Mouse (Mus musculus): ENCODE results near the gene Sdk2. TPM values are rescaled to one million over a fixed set of nuclear protein-coding genes. Genes with fewer than 3 reads are reported as not detected.

Gene Sdk2
- 10 to 100 TPM; 32.2 to 34.5 TPM for total RNA-seq (2021)

DNA sequence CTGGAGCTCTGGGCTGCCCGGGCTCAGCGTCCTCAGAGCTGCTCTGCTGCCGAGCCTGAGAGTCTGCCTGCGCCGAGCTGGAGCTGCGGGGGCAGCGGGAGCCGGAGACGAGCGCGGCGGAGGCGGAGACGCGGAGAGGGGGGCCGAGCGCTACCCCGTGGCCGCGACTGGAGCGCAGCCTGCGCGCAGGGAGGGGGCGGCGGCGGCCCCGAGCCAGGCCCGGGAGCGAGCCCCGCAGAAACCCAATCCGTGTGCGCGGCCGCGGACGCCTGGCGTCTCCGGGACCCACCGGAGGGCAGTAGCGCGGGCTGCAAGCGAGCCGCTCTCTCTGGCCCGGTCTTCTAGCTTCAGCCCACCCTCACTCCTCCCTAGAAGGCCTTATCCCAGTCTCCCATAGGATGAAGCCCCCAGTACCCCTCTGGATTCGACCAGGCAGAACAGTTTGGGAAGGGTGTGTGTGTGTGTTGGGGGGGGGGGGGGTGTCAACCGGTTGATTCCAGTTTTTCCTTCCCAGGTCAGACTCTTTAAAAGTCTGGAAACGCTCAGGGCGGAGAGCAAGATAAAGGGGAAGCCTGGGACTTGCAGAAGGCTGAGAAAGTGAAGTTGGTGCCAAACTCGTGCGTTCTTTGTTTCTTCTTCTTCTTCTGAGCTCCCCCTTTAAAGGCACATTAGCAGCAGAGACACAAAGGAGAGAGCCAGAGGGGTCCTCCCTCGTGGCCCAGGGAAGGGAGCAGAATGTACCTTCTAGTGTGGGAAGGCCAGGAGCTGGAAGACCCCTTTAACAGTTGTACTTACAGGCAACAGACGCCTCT, at the start of gene Sdk2:
Gene Sdk2 (minus strand): TSS at position 96 of the 812 bp plus-strand sequence.
- intact Hi-C loops (cut with DNase I): loop anchor here (2.0 to 10.0 kb wide), 4 partner anchors 202 to 565 kb away; no protein-coding TSS in a partner anchor
- peak; percentile 69 to 86 for DNase-seq (ENCODE audit: extremely low spot score in 1 of 2, low spot score in 2 of 2)

DNA sequence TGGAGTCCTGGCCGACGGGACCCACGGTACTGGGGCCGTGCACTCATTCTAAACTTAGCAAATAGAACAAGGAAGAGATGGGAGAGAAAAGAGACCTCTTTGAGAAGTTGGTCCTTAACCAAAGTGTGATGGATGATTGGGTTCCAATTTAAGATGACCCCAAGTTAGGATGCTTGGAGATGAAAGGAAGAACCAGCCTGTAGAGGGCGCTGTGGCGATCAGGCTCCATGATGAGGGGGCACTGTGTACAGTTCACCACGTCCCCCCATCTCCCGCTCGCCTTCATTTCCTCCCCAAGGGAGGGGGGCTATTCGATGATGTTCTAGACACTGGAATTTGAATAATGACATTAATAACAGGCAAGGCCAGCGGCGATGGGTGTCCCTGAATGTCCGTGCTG, 48.2 kb upstream of the Sdk2 start:
- intact Hi-C loops (cut with DNase I): no loop called here
- DNase-seq (ENCODE audit: extremely low spot score in 1 of 2, low spot score in 2 of 2): no peak

DNA sequence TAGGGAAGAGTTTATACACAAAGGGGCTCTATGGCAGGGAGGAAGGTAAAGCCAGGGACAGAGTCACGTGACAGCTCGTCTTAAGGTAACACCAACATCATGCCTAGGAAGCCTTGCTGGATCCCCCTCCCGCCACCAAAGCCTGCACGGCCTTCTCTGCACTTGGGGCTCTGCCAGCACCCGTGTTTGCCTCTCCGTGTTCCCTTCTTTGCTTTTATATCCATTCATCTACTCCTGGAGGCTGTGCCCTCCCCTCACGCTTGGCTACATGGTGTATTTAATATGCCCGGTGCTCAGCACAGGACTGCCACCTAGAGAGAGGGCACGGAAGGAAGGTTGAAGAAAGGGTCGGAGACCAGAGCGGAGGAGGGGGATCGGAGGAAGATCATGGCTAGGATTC, 47.8 kb upstream of the Sdk2 start:
- DNase-seq (ENCODE audit: extremely low spot score in 1 of 2, low spot score in 2 of 2): no peak
- intact Hi-C loops (cut with DNase I): no loop called here

DNA sequence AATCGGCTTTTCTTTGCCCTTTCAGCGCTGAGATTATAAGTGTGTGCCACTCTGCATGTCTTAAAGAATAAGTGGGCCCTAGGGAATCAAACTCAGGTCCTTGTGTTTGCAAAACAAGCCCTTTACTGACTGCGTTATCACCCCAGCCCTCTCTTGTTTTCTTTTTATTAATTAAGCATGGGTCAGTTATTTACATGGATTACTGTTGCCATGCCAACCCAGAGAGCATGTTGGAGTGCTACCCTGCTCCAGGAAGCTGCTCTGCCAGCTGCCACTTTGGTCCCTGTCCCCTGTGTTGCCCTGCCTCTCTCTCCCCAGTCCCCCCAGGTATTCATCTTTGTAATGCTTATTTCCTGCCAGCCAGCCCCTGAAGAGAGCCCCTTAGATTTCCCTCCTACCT, 44.0 kb upstream of the Sdk2 start:
- DNase-seq (ENCODE audit: extremely low spot score in 1 of 2, low spot score in 2 of 2): no peak
- intact Hi-C loops (cut with DNase I): no loop called here

DNA sequence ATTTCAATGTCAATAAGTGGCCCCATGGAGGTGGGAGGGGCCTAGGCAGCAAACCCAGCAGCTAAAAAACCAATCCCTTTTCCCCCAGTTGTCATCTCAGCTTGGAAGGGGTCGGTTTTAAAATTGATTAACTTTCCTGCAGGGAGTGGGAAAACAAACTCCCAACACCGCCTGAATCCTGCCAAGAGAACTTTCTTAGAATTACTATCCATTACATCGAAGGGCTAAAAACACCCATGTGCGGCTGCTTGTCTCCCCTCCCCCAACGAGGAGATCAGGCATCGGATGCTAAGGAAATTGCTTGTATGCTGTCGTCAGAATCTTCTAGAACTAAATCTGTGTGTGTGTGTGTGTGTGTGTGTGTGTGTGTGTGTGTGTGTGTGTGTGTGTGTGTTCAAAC, 26.8 kb upstream of the Sdk2 start:
- intact Hi-C loops (cut with DNase I): no loop called here

DNA sequence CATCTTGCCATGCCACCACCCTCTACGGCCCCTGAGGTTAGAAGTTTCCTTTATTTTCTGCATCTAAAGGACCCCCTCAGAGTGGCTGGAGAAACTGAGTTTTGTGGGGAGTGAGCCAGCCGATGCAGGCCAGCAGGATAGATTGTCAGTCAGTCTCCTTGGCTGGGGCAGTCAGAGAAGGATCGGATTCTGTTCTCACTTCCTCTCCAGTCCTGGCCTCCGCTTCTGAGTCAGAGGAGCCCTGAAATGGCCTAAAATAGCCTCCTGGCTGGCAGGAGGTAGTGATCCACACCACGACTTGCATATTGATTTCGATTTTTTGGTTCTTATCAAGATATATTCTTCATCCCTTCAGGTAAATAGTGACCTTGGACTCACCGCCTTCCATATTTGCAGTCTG, 26.3 kb upstream of the Sdk2 start:
- no peak for DNase-seq (ENCODE audit: extremely low spot score in 1 of 2, low spot score in 2 of 2)
- intact Hi-C loops (cut with DNase I): no loop called here

More for the DNA sequence above, 26.8 kb upstream of the Sdk2 start:
- DNase-seq (ENCODE audit: extremely low spot score in 1 of 2, low spot score in 2 of 2): no peak

DNA sequence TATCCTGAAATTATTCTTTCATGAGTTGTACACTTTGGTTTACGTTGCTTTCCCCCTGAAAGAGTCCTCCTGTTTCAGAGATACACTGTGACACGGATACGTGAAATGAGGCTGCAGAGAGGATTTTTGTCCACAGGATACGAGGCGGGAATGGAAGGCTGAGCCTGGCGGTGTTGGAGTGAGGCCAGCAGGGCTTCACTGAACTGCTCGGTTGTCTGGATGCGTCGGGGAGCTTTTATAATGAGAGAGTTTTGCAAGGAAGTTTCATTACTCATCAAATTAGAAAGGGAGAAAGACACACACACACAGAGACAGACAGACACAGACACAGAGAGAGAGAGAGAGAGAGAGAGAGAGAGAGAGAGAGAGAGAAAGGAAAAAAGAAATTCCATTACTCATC, 13.8 kb upstream of the Sdk2 start:
- intact Hi-C loops (cut with DNase I): no loop called here
- DNase-seq (ENCODE audit: extremely low spot score in 1 of 2, low spot score in 2 of 2): peak in 1 of 2 experiments; percentile 57

DNA sequence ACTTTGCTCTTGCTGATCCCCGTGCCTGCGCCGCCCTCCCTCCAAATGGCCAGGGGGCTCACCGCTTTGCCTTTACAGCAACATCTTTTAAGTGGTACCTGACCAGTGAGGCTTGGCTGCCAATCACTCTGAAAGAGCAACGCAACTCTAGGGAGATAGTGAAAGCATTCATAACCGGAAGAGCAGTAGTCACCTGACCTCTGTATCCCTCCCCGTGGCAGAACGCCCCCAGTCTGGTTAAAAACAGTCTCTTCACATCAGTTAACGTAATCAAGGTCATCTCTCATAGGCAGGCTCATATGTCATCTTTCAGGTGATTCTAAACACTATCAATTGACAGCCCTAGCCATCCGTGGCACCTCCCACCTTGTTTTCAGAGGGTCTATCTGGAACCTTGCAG, 5.8 kb upstream of the Sdk2 start:
- intact Hi-C loops (cut with DNase I): no loop called here
- DNase-seq (ENCODE audit: extremely low spot score in 1 of 2, low spot score in 2 of 2): no peak

DNA sequence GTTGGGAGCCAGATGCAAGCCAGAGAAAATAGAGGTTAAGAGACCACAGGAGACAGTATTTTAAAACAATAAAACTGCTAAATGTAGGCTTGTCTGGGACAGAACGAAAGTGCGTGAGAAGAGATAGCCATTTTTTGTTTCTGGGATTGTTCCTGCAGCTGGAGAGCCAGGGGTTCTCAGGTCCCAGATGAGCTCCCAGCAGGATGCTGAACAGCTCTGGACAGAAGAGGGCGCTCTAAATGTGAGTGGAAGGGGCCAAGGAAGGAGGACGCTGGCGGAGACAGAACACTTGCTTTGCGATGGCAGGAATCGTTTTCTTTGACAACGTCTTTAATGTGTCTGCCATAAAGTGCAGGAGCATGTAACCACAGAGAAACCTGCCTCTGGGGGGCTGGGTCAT, 5.2 kb upstream of the Sdk2 start:
- intact Hi-C loops (cut with DNase I): no loop called here
- peak in 1 of 2 experiments; percentile 58 for DNase-seq (ENCODE audit: extremely low spot score in 1 of 2, low spot score in 2 of 2)

DNA sequence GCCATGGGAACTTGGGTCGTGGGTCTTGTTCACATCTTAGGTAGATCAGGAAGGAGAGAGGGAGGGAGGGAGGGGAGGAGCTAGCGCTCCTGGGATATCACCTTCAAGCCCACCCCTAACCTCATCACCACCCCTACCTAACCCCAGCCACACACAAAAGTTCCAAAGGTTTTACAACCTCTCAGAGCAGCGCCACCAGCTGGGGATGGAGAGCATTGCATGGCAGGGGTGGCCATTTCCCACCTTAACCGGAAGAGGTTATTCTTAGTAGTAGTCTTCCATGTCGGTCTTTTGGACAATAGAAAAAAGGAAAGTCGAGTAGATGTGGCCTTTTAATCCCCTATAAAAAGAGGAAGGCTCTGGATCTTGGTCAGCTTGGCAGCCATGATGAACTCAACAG, 4.0 kb upstream of the Sdk2 start:
- no peak for DNase-seq (ENCODE audit: extremely low spot score in 1 of 2, low spot score in 2 of 2)
- intact Hi-C loops (cut with DNase I): no loop called here

DNA sequence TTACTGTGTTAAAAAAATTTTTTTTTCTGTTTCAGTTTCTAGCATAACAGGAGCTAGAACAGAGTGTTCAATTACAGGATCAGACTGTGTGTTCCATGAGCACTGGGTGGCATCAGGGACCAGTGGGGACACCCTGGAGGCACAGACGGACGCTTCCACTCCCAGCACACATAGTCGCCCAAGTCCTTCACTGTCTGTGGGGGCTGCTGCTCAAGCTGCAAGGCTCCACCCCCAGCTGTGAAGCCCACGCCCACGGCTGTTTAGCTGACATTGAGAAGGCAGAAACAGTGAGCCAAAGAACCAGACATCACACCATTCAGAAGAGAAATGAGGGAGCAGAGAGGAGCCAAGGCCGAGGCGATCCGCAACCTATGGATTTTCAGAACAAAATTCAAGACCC, 3.3 kb upstream of the Sdk2 start:
- intact Hi-C loops (cut with DNase I): no loop called here
- peak in 1 of 2 experiments; percentile 33 for DNase-seq (ENCODE audit: extremely low spot score in 1 of 2, low spot score in 2 of 2)

DNA sequence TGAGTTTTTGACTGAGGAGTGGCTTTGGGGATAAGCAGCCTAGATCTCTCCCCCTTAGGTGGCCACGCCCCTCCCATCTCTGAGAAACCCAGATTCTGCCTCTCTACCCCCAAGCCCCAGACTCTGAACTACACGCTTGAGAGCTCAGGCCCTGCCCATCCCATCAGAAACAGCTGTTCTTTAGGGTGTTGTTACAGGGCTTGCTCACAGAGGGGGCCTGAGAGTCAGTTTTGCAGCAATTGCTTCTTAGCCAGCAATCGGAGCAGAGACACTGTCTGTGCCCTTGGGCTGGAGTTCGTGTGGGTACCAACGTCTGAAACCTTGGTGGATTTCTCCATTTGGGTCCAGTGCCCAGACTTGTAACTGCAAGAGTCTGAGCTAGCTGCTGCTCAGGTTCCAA, 1.5 kb upstream of the Sdk2 start:
- DNase-seq (ENCODE audit: extremely low spot score in 1 of 2, low spot score in 2 of 2): peak; percentile 37 to 61
- intact Hi-C loops (cut with DNase I): loop anchor here (5.0 to 10.0 kb wide), 3 partner anchors 214 to 564 kb away; no protein-coding TSS in a partner anchor

DNA sequence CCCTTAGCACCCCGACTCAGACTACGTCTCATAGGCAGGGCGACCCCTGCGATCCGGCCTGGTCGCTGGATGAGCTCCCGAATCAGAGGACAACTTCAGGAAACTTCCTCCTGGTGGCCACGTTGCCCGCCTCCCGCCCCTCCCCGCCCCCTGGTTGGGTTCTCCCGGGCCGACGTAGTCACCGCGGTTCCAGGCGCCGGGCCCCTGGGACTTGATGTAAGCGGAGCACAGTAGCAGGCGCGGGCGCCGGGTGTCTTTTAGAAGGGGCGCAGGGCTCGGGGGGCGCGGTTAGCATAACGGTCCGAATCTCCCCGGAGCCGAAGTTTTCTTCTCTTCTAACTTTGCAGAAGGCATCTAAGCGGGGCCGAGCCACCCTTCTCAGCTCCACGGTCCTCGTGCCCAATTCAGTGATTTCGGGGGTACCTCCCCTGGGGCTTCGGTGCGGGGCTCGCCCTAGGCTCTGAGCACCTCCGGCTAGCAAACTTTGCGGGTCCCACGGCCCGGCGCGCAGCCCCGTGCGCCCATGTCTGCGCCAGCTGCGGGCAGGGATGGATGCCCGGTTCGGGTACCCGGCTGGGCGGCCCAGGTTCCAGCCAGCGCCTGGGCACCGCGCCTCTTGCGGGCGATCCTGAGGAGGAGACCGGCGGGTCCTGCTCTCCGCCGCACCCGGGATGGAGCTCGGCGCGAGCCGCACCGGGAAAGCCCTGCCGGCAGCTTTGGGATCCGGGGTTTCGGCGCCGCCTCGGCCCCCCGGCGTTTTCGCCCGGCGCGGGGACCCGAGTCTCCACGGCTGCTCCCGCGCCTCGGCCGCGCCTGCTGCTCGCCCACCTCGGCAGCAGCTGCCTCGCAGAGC, 522 bp downstream of the Sdk2 start:
- intact Hi-C loops (cut with DNase I): loop anchor here (2.0 to 10.0 kb wide), 4 partner anchors 202 to 566 kb away; no protein-coding TSS in a partner anchor

DNA sequence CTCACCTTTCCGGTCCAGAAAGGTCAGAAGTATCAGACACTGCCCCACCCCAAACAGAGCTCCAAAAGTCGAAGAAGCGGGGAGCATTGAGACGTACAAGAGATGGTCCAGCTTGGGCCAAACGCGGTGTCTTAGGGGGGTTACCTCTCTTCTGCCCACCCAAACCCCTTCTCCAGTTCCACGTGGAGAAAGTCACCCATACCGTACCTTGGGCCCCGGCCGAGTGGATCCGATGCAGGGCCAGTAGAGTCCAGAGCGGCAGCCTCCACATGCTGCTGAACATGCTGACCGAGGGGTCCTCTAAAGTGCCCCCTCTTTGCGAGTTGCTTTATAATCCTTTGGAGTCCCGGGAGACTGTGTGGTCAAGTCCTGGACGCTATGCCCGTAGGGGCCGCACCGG, 1.2 kb downstream of the Sdk2 start:
- no peak for DNase-seq (ENCODE audit: extremely low spot score in 1 of 2, low spot score in 2 of 2)
- intact Hi-C loops (cut with DNase I): loop anchor here (5.0 to 10.0 kb wide), 3 partner anchors 217 to 567 kb away; no protein-coding TSS in a partner anchor

More for the DNA sequence above, 522 bp downstream of the Sdk2 start:
- DNase-seq (ENCODE audit: extremely low spot score in 1 of 2, low spot score in 2 of 2): peak in 1 of 2 experiments; percentile 57

DNA sequence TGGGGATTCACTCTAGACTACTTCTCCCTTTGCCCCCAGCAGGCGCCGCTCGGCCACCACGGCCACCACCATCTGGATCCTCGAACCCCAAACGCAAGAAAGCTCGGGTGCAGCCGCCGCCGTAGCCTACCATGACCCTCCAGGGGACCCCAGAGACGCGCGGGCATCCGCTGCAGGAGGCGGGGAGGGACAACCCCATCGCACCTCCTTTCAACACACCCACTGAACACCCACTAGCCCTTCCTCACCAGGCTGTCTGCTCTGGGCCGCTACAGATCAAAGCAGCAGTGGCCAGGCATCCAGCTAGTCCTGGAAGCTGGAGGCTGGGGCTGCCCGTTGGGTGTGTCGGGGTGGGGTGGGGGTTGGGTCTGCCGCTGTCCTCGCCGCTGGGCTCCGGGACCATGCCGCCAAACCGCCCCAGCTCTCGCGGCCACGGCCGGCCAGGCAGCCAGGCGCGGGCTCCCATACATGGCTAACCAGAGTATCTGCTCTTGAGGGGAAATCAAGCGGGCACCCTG, 1.9 kb downstream of the Sdk2 start:
- DNase-seq (ENCODE audit: extremely low spot score in 1 of 2, low spot score in 2 of 2): peak in 1 of 2 experiments; percentile 44
- intact Hi-C loops (cut with DNase I): loop anchor here (5.0 to 10.0 kb wide), 3 partner anchors 217 to 567 kb away; no protein-coding TSS in a partner anchor

DNA sequence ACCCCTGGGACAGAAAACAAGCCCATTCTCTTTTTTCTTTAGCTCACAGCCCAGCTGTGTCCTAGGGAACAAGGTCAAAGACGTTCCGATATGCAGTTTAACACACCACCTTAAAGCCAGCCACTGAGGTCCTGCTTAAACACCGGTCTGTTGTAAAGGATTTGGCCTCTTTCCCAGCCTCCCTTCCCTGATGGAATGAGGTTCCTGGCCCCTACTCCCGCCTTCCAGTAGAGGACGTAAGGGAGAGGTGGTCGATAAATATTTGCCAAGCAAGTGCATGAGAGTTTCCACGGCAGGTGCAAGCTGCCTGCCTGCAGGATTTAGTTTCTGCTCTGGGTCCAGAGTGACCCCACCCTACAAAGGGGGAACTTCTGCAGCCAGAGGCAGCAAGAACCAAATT, 4.9 kb downstream of the Sdk2 start:
- intact Hi-C loops (cut with DNase I): loop anchor here (10.0 kb wide), 1 partner anchor 357 kb away; no protein-coding TSS in a partner anchor
- no peak for DNase-seq (ENCODE audit: extremely low spot score in 1 of 2, low spot score in 2 of 2)

DNA sequence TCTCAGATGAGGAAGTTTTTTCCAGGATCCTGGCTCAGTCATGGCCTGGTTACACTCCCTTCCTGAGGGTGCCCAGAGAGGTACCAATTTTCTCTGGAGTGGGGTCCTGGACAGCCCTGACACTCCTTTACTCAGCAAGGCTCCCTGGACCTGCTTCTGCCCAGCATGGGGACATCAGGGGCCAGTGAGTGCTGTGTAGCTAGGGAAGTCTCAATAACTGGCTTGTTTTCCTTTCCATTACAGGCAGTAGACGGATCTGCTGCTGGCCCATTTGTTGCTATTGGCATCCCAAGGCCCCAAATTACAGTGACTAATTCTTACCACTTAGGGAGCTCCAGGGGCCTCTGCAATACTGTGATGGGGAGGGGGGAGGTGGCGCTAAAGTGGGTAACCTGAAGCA, 5.6 kb downstream of the Sdk2 start:
- intact Hi-C loops (cut with DNase I): loop anchor here (10.0 kb wide), 1 partner anchor 356 kb away; no protein-coding TSS in a partner anchor
- no peak for DNase-seq (ENCODE audit: extremely low spot score in 1 of 2, low spot score in 2 of 2)

DNA sequence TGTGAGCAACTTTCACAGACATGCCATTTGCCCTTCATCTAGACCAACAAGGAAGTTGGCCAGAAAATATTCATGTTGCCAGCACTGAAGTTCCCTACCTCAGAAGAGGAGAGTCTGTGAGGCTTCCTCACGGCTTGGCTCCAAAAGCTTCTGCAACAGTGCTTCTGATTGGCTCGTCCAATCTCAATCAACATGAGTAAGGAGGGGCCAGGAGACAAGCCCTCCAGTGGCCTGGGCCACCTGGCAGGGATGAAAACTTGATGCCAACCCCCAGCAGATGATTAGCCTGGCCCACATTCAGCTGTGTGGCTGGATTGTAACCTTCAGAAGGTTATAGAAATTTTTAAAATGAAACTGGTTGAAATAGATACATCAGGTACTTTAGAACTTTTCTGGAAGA, 10.5 kb downstream of the Sdk2 start:
- DNase-seq (ENCODE audit: extremely low spot score in 1 of 2, low spot score in 2 of 2): no peak
- intact Hi-C loops (cut with DNase I): no loop called here

DNA sequence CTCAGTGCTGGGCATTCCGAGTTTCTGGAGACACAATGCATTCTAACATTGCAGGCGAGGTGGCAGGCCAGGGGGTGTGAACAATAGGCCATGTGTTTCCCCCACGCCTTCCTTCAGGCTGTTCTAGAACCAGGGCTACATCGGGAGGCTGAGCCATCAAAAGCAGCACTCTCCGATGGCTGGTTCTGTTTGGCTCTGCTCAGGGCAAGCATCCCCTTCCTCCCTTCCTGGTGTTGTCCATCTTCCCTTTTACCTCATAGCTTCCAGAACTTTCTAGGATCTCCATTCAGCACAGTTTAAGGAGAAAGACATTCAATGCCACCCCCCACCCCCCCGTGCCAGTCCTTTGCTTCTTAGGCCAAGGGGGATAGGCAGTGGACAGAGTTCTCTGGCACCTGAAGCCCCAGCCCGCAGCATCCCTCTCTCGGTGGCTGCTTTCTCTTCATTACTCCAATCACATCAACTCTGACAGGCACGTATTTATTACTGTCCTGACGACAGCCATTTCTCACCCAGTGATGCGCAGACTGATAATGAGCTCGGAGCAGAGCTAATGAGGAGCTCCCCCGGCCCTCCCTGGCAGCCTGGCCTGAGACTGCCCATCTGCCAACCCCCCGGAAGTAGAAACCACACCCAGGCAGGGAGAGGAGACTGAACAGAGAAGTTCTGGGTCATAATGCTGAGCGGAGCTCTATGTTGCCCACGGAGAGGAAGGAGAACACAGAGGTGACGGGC, 12.1 kb downstream of the Sdk2 start:
- intact Hi-C loops (cut with DNase I): no loop called here
- DNase-seq (ENCODE audit: extremely low spot score in 1 of 2, low spot score in 2 of 2): no peak

Data from left cerebral cortex, postnatal 10 days (tissue).